8 mouse cellular contexts compared by ENCODE assay signal in genomic region chr9:67041840-67042812, GRCm38 (mm10). TPM values are rescaled to one million over a fixed set of nuclear protein-coding genes. Genes with fewer than 3 reads are reported as not detected.
DNase-seq lines count a peak whose midpoint lies in the region; ATAC-seq and TF ChIP-seq lines count a peak whose summit lies in the region.

No protein-coding gene starts in this region.

- H3K9me3 ChIP-seq in ES-E14 (ENCODE audit: control insufficient read depth, insufficient read depth, low read depth, low read length), result no peaks in the 10 kb centered on the region
- H3K9me3 ChIP-seq in heart, embryonic 14.5 days (ENCODE audit: control insufficient read depth, low read length), result no peaks in the 10 kb centered on the region
- no peaks in the 10 kb centered on the region for H3K9me3 ChIP-seq in liver, postnatal 0 days (ENCODE audit: low read length)

- peak overlapping the region; percentile 37 to 82 for H3K4me3 ChIP-seq in ES-E14 (ENCODE audit: insufficient read depth in 1 of 2, low read depth in 1 of 2, low read length in 2 of 2, poor library complexity in 1 of 2, severe bottlenecking in 1 of 2)
- H3K4me3 ChIP-seq in heart, embryonic 14.5 days (ENCODE audit: control insufficient read depth in 1 of 2, insufficient read depth in 1 of 2, low read depth in 1 of 2, low read length in 2 of 2), result peak overlapping the region; percentile 32 to 92
- H3K4me3 ChIP-seq in liver, postnatal 0 days (ENCODE audit: low read depth, low read length), result peak overlapping the region; percentile 94

- H3K4me1 ChIP-seq in ES-E14 (ENCODE audit: control insufficient read depth in 2 of 2, insufficient read depth in 2 of 2, low read length in 2 of 2, poor library complexity in 1 of 2), result peaks cover 13 to 14% of the 10 kb centered on the region in 2 experiments
- H3K4me1 ChIP-seq in heart, embryonic 14.5 days (ENCODE audit: control insufficient read depth in 2 of 2, insufficient read depth in 2 of 2, low read length in 2 of 2), result peaks cover 25 to 63% of the 10 kb centered on the region in 2 experiments
- peaks cover 47% of the 10 kb centered on the region for H3K4me1 ChIP-seq in liver, postnatal 0 days (ENCODE audit: insufficient read depth)

- no peaks in the 10 kb centered on the region for H3K27me3 ChIP-seq in heart, embryonic 14.5 days (ENCODE audit: control insufficient read depth, insufficient read depth, low read length)
- peaks cover 14% of the 10 kb centered on the region for H3K27me3 ChIP-seq in liver, postnatal 0 days (ENCODE audit: insufficient read depth, low read length)

- H3K9ac ChIP-seq in ES-E14 (ENCODE audit: insufficient read depth, low read depth, low read length, poor library complexity, severe bottlenecking), result peak overlapping the region; percentile 15; the same call in 1 of the 2 replicates
- H3K9ac ChIP-seq in heart, embryonic 14.5 days (ENCODE audit: low read length), result peak overlapping the region; percentile 99
- H3K9ac ChIP-seq in liver, postnatal 0 days (replicated peaks), result peak overlapping the region; percentile 92

- no peak for TF ChIP-seq CTCF in liver, postnatal 0 days (IDR thresholded peaks at IDR 0.05; ENCODE audit: low read depth)

- TF ChIP-seq EP300 in liver, postnatal 0 days (IDR thresholded peaks at IDR 0.05; ENCODE audit: low read depth), result peak; percentile 19; the same call in 1 of the 2 replicates

- peaks cover 2% of the 10 kb centered on the region; the same call in 1 of the 2 replicates for H3K36me3 ChIP-seq in ES-E14 (ENCODE audit: control insufficient read depth, insufficient read depth, low read length, poor library complexity, severe bottlenecking)
- peaks cover 85% of the 10 kb centered on the region for H3K36me3 ChIP-seq in heart, embryonic 14.5 days (ENCODE audit: control insufficient read depth, insufficient read depth, low read length)
- H3K36me3 ChIP-seq in liver, postnatal 0 days (replicated peaks; ENCODE audit: insufficient read depth, low read length), result no peaks in the 10 kb centered on the region

- no peak overlapping the region for H3K27ac ChIP-seq in ES-E14 (ENCODE audit: insufficient read depth, low read depth, low read length, poor library complexity, severe bottlenecking)
- peak overlapping the region; percentile 68 to 75 for H3K27ac ChIP-seq in heart, embryonic 14.5 days (replicated peaks in 1 of 2; ENCODE audit: control insufficient read depth in 1 of 2, insufficient read depth in 1 of 2, low read depth in 2 of 2, low read length in 2 of 2)
- peak overlapping the region; percentile 87 for H3K27ac ChIP-seq in liver, postnatal 0 days (ENCODE audit: low read depth)

- ATAC-seq in heart, embryonic 14.5 days (ENCODE audit: insufficient number of reproducible peaks, insufficient read depth, low FRiP score, low read depth), result no peak
- no peak for ATAC-seq in liver, postnatal 0 days
- ATAC-seq in megakaryocyte-erythroid progenitor cell, adult 5-6 weeks (replicated peaks; ENCODE audit: low FRiP score, low TSS enrichment, poor library complexity, severe bottlenecking), result no peak
- ATAC-seq in frontal cortex, adult (ENCODE audit: low TSS enrichment), result no peak

- intact Hi-C loops in heart, postnatal 25 days (cut with DNase I), result no loop called here

- H3K4me2 ChIP-seq in heart, embryonic 14.5 days (ENCODE audit: low read length), result peak overlapping the region; percentile 93
- peak overlapping the region; percentile 83 for H3K4me2 ChIP-seq in liver, postnatal 0 days (ENCODE audit: low read depth, low read length)

- WGBS in heart, embryonic 14.5 days, result 28% methylated on average over 14 of the region's 14 CpGs
- 35% methylated on average over 14 of the region's 14 CpGs for WGBS in liver, postnatal 0 days (ENCODE audit: insufficient replicate concordance)

- peak; percentile 82 for DNase-seq in heart, adult 11 months
- no peak for DNase-seq in heart, postnatal 25 days (ENCODE audit: low spot score)
- DNase-seq in ES-E14 (ENCODE audit: low read depth, low spot score), result no peak
- peak; percentile 21 for DNase-seq in liver, postnatal 0 days
- DNase-seq in thymus, postnatal 10 days (ENCODE audit: low spot score in 2 of 2), result no peak

- in situ Hi-C loops in ES-E14 (cut with MboI; ENCODE audit: low sequenced_read_pairs in 2 of 2, unreplicated experiment in 2 of 2), result no loop called here

TF ChIP-seq in ES-E14, 5 proteins besides CTCF, POLR2A, EP300 and RAD21:
- TF ChIP-seq HCFC1 (IDR thresholded peaks at IDR 0.05; ENCODE audit: borderline replicate concordance, insufficient read depth, low read length), result no peak
- TF ChIP-seq ZC3H11A (IDR thresholded peaks at IDR 0.05; ENCODE audit: borderline replicate concordance, low read depth, low read length), result no peak
- TF ChIP-seq CHD2 (IDR thresholded peaks at IDR 0.05; ENCODE audit: low read depth, low read length), result no peak
- no peak for TF ChIP-seq ZNF384 (IDR thresholded peaks at IDR 0.05; ENCODE audit: low read depth, low read length)

RNA-seq across cellular contexts. Expression of gene Tpm1, which starts 7.1 kb away (rescaled TPM):
- total RNA-seq in heart, postnatal 25 days (2021), result over 10,000 TPM; 12,975 to 13,062 TPM
- 484 and 860 TPM in 2 replicates for total RNA-seq in ES-E14 (2012; rRNA removed)
- 5,210 and 5,334 TPM in 2 replicates for polyA plus RNA-seq in heart, embryonic 14.5 days (2014; fragmentation: Nextera tagmentation; extraction: Ambion mirVana)
- 85.7 and 147 TPM in 2 replicates for polyA plus RNA-seq in liver, postnatal 0 days (2015; fragmentation: Nextera tagmentation; extraction: Ambion mirVana)
- total RNA-seq in megakaryocyte-erythroid progenitor cell, adult 5-6 weeks (2014; fragmentation: Nextera tagmentation), result 64.9 and 77.2 TPM in 2 replicates
- total RNA-seq in megakaryocyte-erythroid progenitor cell, adult 5-6 weeks (2017), result 88.4 and 108 TPM in 2 replicates

Comparison
In these comparisons a context has a peak if more than half of its experiments do, and no peak if none do; other contexts are left out.
1. DNase-seq: peak in heart, adult 11 months (single experiment) and liver, postnatal 0 days (single experiment); none in heart, postnatal 25 days (single experiment), ES-E14 (single experiment) and thymus, postnatal 10 days (0 of 2).
2. H3K9ac ChIP-seq: peak in every context shown above with its lines; median percentile 99 in heart, embryonic 14.5 days; 92 in liver, postnatal 0 days; 15 in ES-E14.
3. RNA of gene Tpm1, which starts 7.1 kb away (total RNA-seq): 12,975 to 13,062 TPM in heart, postnatal 25 days; 484 to 860 TPM in ES-E14 and 64.9 to 108 TPM in megakaryocyte-erythroid progenitor cell, adult 5-6 weeks; every median in the first group is over 10 times any median in the second.
4. Peak in every context shown above with its lines, with median percentiles within 50 percentile points of each other: H3K4me3 ChIP-seq.